Mouse (Mus musculus): ENCODE data around the gene Ypel2. TPM values are rescaled to one million over a fixed set of nuclear protein-coding genes. Genes with fewer than 3 reads are reported as not detected.

Gene Ypel2
- total and polyA plus RNA-seq, 2 experiments from 2014 or later, result 4.5 to 6.3 TPM

GRCm38 (mm10) chr11:86973255-86973654 is 20.3 kb downstream of the Ypel2 start:
- no peak overlapping the region for H3K9ac ChIP-seq
- ATAC-seq (no peak), DNase-seq (no peak)
- H3K27ac ChIP-seq (ENCODE audit: low read depth, low read length), result no peak overlapping the region
- no peaks in the 10 kb centered on the region for H3K27me3 ChIP-seq (ENCODE audit: insufficient read depth, low read length)
- no peak overlapping the region for H3K4me3 ChIP-seq (ENCODE audit: low read depth, low read length)
- no peak overlapping the region for H3K4me2 ChIP-seq (ENCODE audit: low read depth)
- WGBS, result 55% methylated on average over 5 of the region's 5 CpGs
- H3K4me1 ChIP-seq (ENCODE audit: insufficient read depth), result 0 out of 2 replicates have a peak, but pooled peaks cover 4% of the 10 kb centered on the region
- H3K36me3 ChIP-seq (ENCODE audit: insufficient read depth), result no peaks in the 10 kb centered on the region
- no peak for TF ChIP-seq CTCF (IDR thresholded peaks at IDR 0.05; ENCODE audit: low read depth)
- H3K9me3 ChIP-seq (ENCODE audit: low read length), result no peaks in the 10 kb centered on the region

- TF ChIP-seq CTCF (IDR thresholded peaks at IDR 0.05; ENCODE audit: low read depth), result no peak
- ATAC-seq (no peak), DNase-seq (no peak)
- WGBS, result 57% methylated on average over 7 of the region's 7 CpGs
- Histone ChIP-seq H3K36me3 (ENCODE audit: insufficient read depth) (no peaks in the 10 kb centered on the region), H3K4me3 (ENCODE audit: low read depth, low read length) (no peak overlapping the region), H3K9ac (no peak overlapping the region), H3K4me1 (ENCODE audit: insufficient read depth) (0 out of 2 replicates have a peak, but pooled peaks cover 4% of the 10 kb centered on the region), H3K27me3 (ENCODE audit: insufficient read depth, low read length) (no peaks in the 10 kb centered on the region), H3K9me3 (ENCODE audit: low read length) (no peaks in the 10 kb centered on the region), H3K4me2 (ENCODE audit: low read depth) (no peak overlapping the region), H3K27ac (ENCODE audit: low read depth, low read length) (no peak overlapping the region)
Observed at GRCm38 (mm10) chr11:86971057-86971753, 22.3 kb downstream of the Ypel2 start.

- H3K4me2 ChIP-seq (ENCODE audit: low read depth), result no peak overlapping the region
- H3K4me1 ChIP-seq (ENCODE audit: insufficient read depth), result 0 out of 2 replicates have a peak, but pooled peaks cover 4% of the 10 kb centered on the region
- TF ChIP-seq CTCF (IDR thresholded peaks at IDR 0.05; ENCODE audit: low read depth), result no peak
- no peak overlapping the region for H3K4me3 ChIP-seq (ENCODE audit: low read depth, low read length)
- WGBS, result 19% methylated on average over 13 of the region's 13 CpGs
- H3K27ac ChIP-seq (ENCODE audit: low read depth, low read length), result no peak overlapping the region
- DNase-seq, result no peak
- no peak for ATAC-seq
- H3K27me3 ChIP-seq (ENCODE audit: insufficient read depth, low read length), result no peaks in the 10 kb centered on the region
- no peaks in the 10 kb centered on the region for H3K36me3 ChIP-seq (ENCODE audit: insufficient read depth)
- no peaks in the 10 kb centered on the region for H3K9me3 ChIP-seq (ENCODE audit: low read length)
- no peak overlapping the region for H3K9ac ChIP-seq
Observed at GRCm38 (mm10) chr11:86969041-86969821, 24.3 kb downstream of the Ypel2 start.

GRCm38 (mm10) chr11:86967506-86967905 is 26.0 kb downstream of the Ypel2 start:
- H3K27me3 ChIP-seq (ENCODE audit: insufficient read depth, low read length), result no peaks in the 10 kb centered on the region
- ATAC-seq (no peak), DNase-seq (no peak)
- no peak overlapping the region for H3K4me2 ChIP-seq (ENCODE audit: low read depth)
- WGBS, result 90% methylated on average over 9 of the region's 9 CpGs
- no peak overlapping the region for H3K4me3 ChIP-seq (ENCODE audit: low read depth, low read length)
- no peaks in the 10 kb centered on the region for H3K36me3 ChIP-seq (ENCODE audit: insufficient read depth)
- no peak overlapping the region for H3K9ac ChIP-seq
- H3K27ac ChIP-seq (ENCODE audit: low read depth, low read length), result no peak overlapping the region
- no peak for TF ChIP-seq CTCF (IDR thresholded peaks at IDR 0.05; ENCODE audit: low read depth)
- H3K9me3 ChIP-seq (ENCODE audit: low read length), result no peaks in the 10 kb centered on the region
- H3K4me1 ChIP-seq (ENCODE audit: insufficient read depth), result 0 out of 2 replicates have a peak, but pooled peaks cover 4% of the 10 kb centered on the region

- TF ChIP-seq CTCF (IDR thresholded peaks at IDR 0.05; ENCODE audit: low read depth), result no peak
- H3K9me3 ChIP-seq (ENCODE audit: low read length), result no peaks in the 10 kb centered on the region
- H3K4me2 ChIP-seq (ENCODE audit: low read depth), result no peak overlapping the region
- H3K4me1 ChIP-seq (ENCODE audit: insufficient read depth), result 0 out of 2 replicates have a peak, but pooled peaks cover 4% of the 10 kb centered on the region
- H3K27me3 ChIP-seq (ENCODE audit: insufficient read depth, low read length), result no peaks in the 10 kb centered on the region
- H3K27ac ChIP-seq (ENCODE audit: low read depth, low read length), result no peak overlapping the region
- H3K9ac ChIP-seq, result no peak overlapping the region
- no peaks in the 10 kb centered on the region for H3K36me3 ChIP-seq (ENCODE audit: insufficient read depth)
- 93% methylated on average over 3 of the region's 3 CpGs for WGBS
- DNase-seq (no peak), ATAC-seq (no peak)
- H3K4me3 ChIP-seq (ENCODE audit: low read depth, low read length), result no peak overlapping the region
Observed at GRCm38 (mm10) chr11:86966696-86967095, 26.8 kb downstream of the Ypel2 start.

- 94% methylated on average over 5 of the region's 5 CpGs for WGBS
- no peak overlapping the region for H3K9ac ChIP-seq
- no peak overlapping the region for H3K4me2 ChIP-seq (ENCODE audit: low read depth)
- no peaks in the 10 kb centered on the region for H3K27me3 ChIP-seq (ENCODE audit: insufficient read depth, low read length)
- no peak for TF ChIP-seq CTCF (IDR thresholded peaks at IDR 0.05; ENCODE audit: low read depth)
- H3K9me3 ChIP-seq (ENCODE audit: low read length), result no peaks in the 10 kb centered on the region
- ATAC-seq (no peak), DNase-seq (no peak)
- no peak overlapping the region for H3K27ac ChIP-seq (ENCODE audit: low read depth, low read length)
- H3K4me3 ChIP-seq (ENCODE audit: low read depth, low read length), result no peak overlapping the region
- 0 out of 2 replicates have a peak, but pooled peaks cover 4% of the 10 kb centered on the region for H3K4me1 ChIP-seq (ENCODE audit: insufficient read depth)
- H3K36me3 ChIP-seq (ENCODE audit: insufficient read depth), result no peaks in the 10 kb centered on the region
Observed at GRCm38 (mm10) chr11:86965079-86965478, 28.4 kb downstream of the Ypel2 start.

GRCm38 (mm10) chr11:86963698-86964097 is 29.8 kb downstream of the Ypel2 start:
- Histone ChIP-seq H3K36me3 (ENCODE audit: insufficient read depth) (no peaks in the 10 kb centered on the region), H3K27ac (ENCODE audit: low read depth, low read length) (no peak overlapping the region), H3K27me3 (ENCODE audit: insufficient read depth, low read length) (no peaks in the 10 kb centered on the region), H3K9me3 (ENCODE audit: low read length) (no peaks in the 10 kb centered on the region), H3K9ac (no peak overlapping the region), H3K4me1 (ENCODE audit: insufficient read depth) (no peaks in the 10 kb centered on the region), H3K4me3 (ENCODE audit: low read depth, low read length) (no peak overlapping the region), H3K4me2 (ENCODE audit: low read depth) (no peak overlapping the region)
- TF ChIP-seq CTCF (IDR thresholded peaks at IDR 0.05; ENCODE audit: low read depth), result no peak
- ATAC-seq, result no peak
- WGBS, result 91% methylated on average over 10 of the region's 10 CpGs
- no peak for DNase-seq

Measured in forebrain, postnatal 0 days (tissue).